Mouse (Mus musculus): Measurements from ENCODE around the gene Zfhx3. TPM values are rescaled to one million over a fixed set of nuclear protein-coding genes. Genes with fewer than 3 reads are reported as not detected.

The Zfhx3 gene
- polyA plus RNA-seq, 1 experiment from 2014 or later: 1.2 TPM

GRCm38 (mm10) chr8:108563420-108563819 is 621.0 kb downstream of the Zfhx3 start:
- Histone ChIP-seq H3K9me3 (replicated peaks; ENCODE audit: control insufficient read depth, low read length) (no peaks in the 10 kb centered on the region), H3K36me3 (ENCODE audit: control insufficient read depth, insufficient read depth) (no peaks in the 10 kb centered on the region), H3K9ac (ENCODE audit: low read depth, low read length) (no peak overlapping the region), H3K27me3 (ENCODE audit: control insufficient read depth, insufficient read depth, low read depth, low read length) (no peaks in the 10 kb centered on the region), H3K27ac (ENCODE audit: low read length) (no peak overlapping the region), H3K4me1 (ENCODE audit: control insufficient read depth, low read depth, low read length) (no peaks in the 10 kb centered on the region), H3K4me2 (ENCODE audit: low read depth, low read length) (no peak overlapping the region), H3K4me3 (ENCODE audit: low read depth, low read length) (no peak overlapping the region)
- 64% methylated on average over 6 of the region's 6 CpGs for WGBS (ENCODE audit: insufficient replicate concordance)
- no peak for ATAC-seq (ENCODE audit: low read depth)

GRCm38 (mm10) chr8:108563934-108564564 is 621.6 kb downstream of the Zfhx3 start:
- Histone ChIP-seq H3K4me3 (ENCODE audit: low read depth, low read length) (no peak overlapping the region), H3K36me3 (ENCODE audit: control insufficient read depth, insufficient read depth) (no peaks in the 10 kb centered on the region), H3K4me1 (ENCODE audit: control insufficient read depth, low read depth, low read length) (no peaks in the 10 kb centered on the region), H3K4me2 (ENCODE audit: low read depth, low read length) (no peak overlapping the region), H3K9me3 (replicated peaks; ENCODE audit: control insufficient read depth, low read length) (no peaks in the 10 kb centered on the region), H3K27ac (ENCODE audit: low read length) (no peak overlapping the region), H3K9ac (ENCODE audit: low read depth, low read length) (no peak overlapping the region), H3K27me3 (ENCODE audit: control insufficient read depth, insufficient read depth, low read depth, low read length) (no peaks in the 10 kb centered on the region)
- 56% methylated on average over 7 of the region's 7 CpGs for WGBS (ENCODE audit: insufficient replicate concordance)
- no peak for ATAC-seq (ENCODE audit: low read depth)

- no peak overlapping the region for H3K9ac ChIP-seq (ENCODE audit: low read depth, low read length)
Measured at GRCm38 (mm10) chr8:108566035-108566434, 623.6 kb downstream of the Zfhx3 start.

GRCm38 (mm10) chr8:108573295-108574017 is 631.0 kb downstream of the Zfhx3 start:
- Histone ChIP-seq H3K27me3 (ENCODE audit: control insufficient read depth, insufficient read depth, low read depth, low read length) (no peaks in the 10 kb centered on the region), H3K9me3 (replicated peaks; ENCODE audit: control insufficient read depth, low read length) (no peaks in the 10 kb centered on the region), H3K4me1 (ENCODE audit: control insufficient read depth, low read depth, low read length) (no peaks in the 10 kb centered on the region), H3K4me3 (ENCODE audit: low read depth, low read length) (no peak overlapping the region), H3K27ac (ENCODE audit: low read length) (no peak overlapping the region), H3K36me3 (ENCODE audit: control insufficient read depth, insufficient read depth) (no peaks in the 10 kb centered on the region), H3K9ac (ENCODE audit: low read depth, low read length) (no peak overlapping the region), H3K4me2 (ENCODE audit: low read depth, low read length) (no peak overlapping the region)
- 71% methylated on average over 5 of the region's 5 CpGs for WGBS (ENCODE audit: insufficient replicate concordance)
- ATAC-seq (ENCODE audit: low read depth): no peak

More at GRCm38 (mm10) chr8:108566035-108566434, 623.6 kb downstream of the Zfhx3 start:
- Histone ChIP-seq H3K4me3 (ENCODE audit: low read depth, low read length) (no peak overlapping the region), H3K27ac (ENCODE audit: low read length) (no peak overlapping the region), H3K9me3 (replicated peaks; ENCODE audit: control insufficient read depth, low read length) (no peaks in the 10 kb centered on the region), H3K27me3 (ENCODE audit: control insufficient read depth, insufficient read depth, low read depth, low read length) (no peaks in the 10 kb centered on the region), H3K4me1 (ENCODE audit: control insufficient read depth, low read depth, low read length) (no peaks in the 10 kb centered on the region), H3K4me2 (ENCODE audit: low read depth, low read length) (no peak overlapping the region), H3K36me3 (ENCODE audit: control insufficient read depth, insufficient read depth) (no peaks in the 10 kb centered on the region)
- ATAC-seq (ENCODE audit: low read depth): no peak
- WGBS (ENCODE audit: insufficient replicate concordance): 73% methylated on average over 12 of the region's 12 CpGs

- no peak overlapping the region for H3K4me3 ChIP-seq (ENCODE audit: low read depth, low read length)
- WGBS (ENCODE audit: insufficient replicate concordance): 11% methylated on average over 7 of the region's 7 CpGs
- H3K36me3 ChIP-seq (ENCODE audit: control insufficient read depth, insufficient read depth): no peaks in the 10 kb centered on the region
- no peaks in the 10 kb centered on the region for H3K27me3 ChIP-seq (ENCODE audit: control insufficient read depth, insufficient read depth, low read depth, low read length)
- no peaks in the 10 kb centered on the region for H3K9me3 ChIP-seq (replicated peaks; ENCODE audit: control insufficient read depth, low read length)
- H3K27ac ChIP-seq (ENCODE audit: low read length): no peak overlapping the region
- 0 out of 2 replicates have a peak, but pooled peaks have one; percentile 32 for ATAC-seq (ENCODE audit: low read depth)
- H3K9ac ChIP-seq (ENCODE audit: low read depth, low read length): no peak overlapping the region
- H3K4me2 ChIP-seq (ENCODE audit: low read depth, low read length): no peak overlapping the region
- H3K4me1 ChIP-seq (ENCODE audit: control insufficient read depth, low read depth, low read length): no peaks in the 10 kb centered on the region
Measured at GRCm38 (mm10) chr8:108574101-108574500, 631.7 kb downstream of the Zfhx3 start.

GRCm38 (mm10) chr8:108577571-108577970 is 635.1 kb downstream of the Zfhx3 start:
- Histone ChIP-seq H3K9me3 (replicated peaks; ENCODE audit: control insufficient read depth, low read length) (no peaks in the 10 kb centered on the region), H3K4me1 (ENCODE audit: control insufficient read depth, low read depth, low read length) (no peaks in the 10 kb centered on the region), H3K27ac (ENCODE audit: low read length) (no peak overlapping the region), H3K36me3 (ENCODE audit: control insufficient read depth, insufficient read depth) (no peaks in the 10 kb centered on the region), H3K4me2 (ENCODE audit: low read depth, low read length) (no peak overlapping the region), H3K4me3 (ENCODE audit: low read depth, low read length) (no peak overlapping the region), H3K9ac (ENCODE audit: low read depth, low read length) (no peak overlapping the region), H3K27me3 (ENCODE audit: control insufficient read depth, insufficient read depth, low read depth, low read length) (no peaks in the 10 kb centered on the region)
- WGBS (ENCODE audit: insufficient replicate concordance): 69% methylated on average over 7 of the region's 7 CpGs
- ATAC-seq (ENCODE audit: low read depth): no peak

- H3K4me1 ChIP-seq (ENCODE audit: control insufficient read depth, low read depth, low read length): no peaks in the 10 kb centered on the region
- 74% methylated on average over 10 of the region's 10 CpGs for WGBS (ENCODE audit: insufficient replicate concordance)
- no peaks in the 10 kb centered on the region for H3K9me3 ChIP-seq (replicated peaks; ENCODE audit: control insufficient read depth, low read length)
- no peaks in the 10 kb centered on the region for H3K36me3 ChIP-seq (ENCODE audit: control insufficient read depth, insufficient read depth)
- H3K4me2 ChIP-seq (ENCODE audit: low read depth, low read length): no peak overlapping the region
- no peak overlapping the region for H3K27ac ChIP-seq (ENCODE audit: low read length)
- H3K4me3 ChIP-seq (ENCODE audit: low read depth, low read length): no peak overlapping the region
- H3K27me3 ChIP-seq (ENCODE audit: control insufficient read depth, insufficient read depth, low read depth, low read length): no peaks in the 10 kb centered on the region
- no peak overlapping the region for H3K9ac ChIP-seq (ENCODE audit: low read depth, low read length)
- no peak for ATAC-seq (ENCODE audit: low read depth)
Measured at GRCm38 (mm10) chr8:108578388-108578787, 635.9 kb downstream of the Zfhx3 start.

GRCm38 (mm10) chr8:108579808-108580207 is 637.4 kb downstream of the Zfhx3 start:
- Histone ChIP-seq H3K4me3 (ENCODE audit: low read depth, low read length) (no peak overlapping the region), H3K4me2 (ENCODE audit: low read depth, low read length) (no peak overlapping the region), H3K9ac (ENCODE audit: low read depth, low read length) (no peak overlapping the region), H3K4me1 (ENCODE audit: control insufficient read depth, low read depth, low read length) (no peaks in the 10 kb centered on the region), H3K27ac (ENCODE audit: low read length) (no peak overlapping the region), H3K27me3 (ENCODE audit: control insufficient read depth, insufficient read depth, low read depth, low read length) (no peaks in the 10 kb centered on the region), H3K36me3 (ENCODE audit: control insufficient read depth, insufficient read depth) (no peaks in the 10 kb centered on the region), H3K9me3 (replicated peaks; ENCODE audit: control insufficient read depth, low read length) (no peaks in the 10 kb centered on the region)
- ATAC-seq (ENCODE audit: low read depth): no peak
- WGBS (ENCODE audit: insufficient replicate concordance): 65% methylated on average over 9 of the region's 9 CpGs

GRCm38 (mm10) chr8:108580364-108580763 is 637.9 kb downstream of the Zfhx3 start:
- Histone ChIP-seq H3K27ac (ENCODE audit: low read length) (no peak overlapping the region), H3K9ac (ENCODE audit: low read depth, low read length) (no peak overlapping the region), H3K4me1 (ENCODE audit: control insufficient read depth, low read depth, low read length) (no peaks in the 10 kb centered on the region), H3K9me3 (replicated peaks; ENCODE audit: control insufficient read depth, low read length) (no peaks in the 10 kb centered on the region), H3K36me3 (ENCODE audit: control insufficient read depth, insufficient read depth) (no peaks in the 10 kb centered on the region), H3K4me2 (ENCODE audit: low read depth, low read length) (no peak overlapping the region), H3K4me3 (ENCODE audit: low read depth, low read length) (no peak overlapping the region), H3K27me3 (ENCODE audit: control insufficient read depth, insufficient read depth, low read depth, low read length) (no peaks in the 10 kb centered on the region)
- 71% methylated on average over 5 of the region's 5 CpGs for WGBS (ENCODE audit: insufficient replicate concordance)
- ATAC-seq (ENCODE audit: low read depth): no peak
